Mouse (Mus musculus): ENCODE results near the gene Eda. TPM values are rescaled to one million over a fixed set of nuclear protein-coding genes. Genes with fewer than 3 reads are reported as not detected.
A peak's percentile ranks its signal among the peaks of the same experiment; 100 is the strongest.
"Not testable (repeated sequence)": the region's sequence is repeated elsewhere in the genome, so short reads cannot be mapped to it uniquely, and the experiment has no call there.

The Eda gene
- total RNA-seq, 4 experiments from 2014 or later, result 0.73 to 1.9 (median 1.5) TPM

GRCm38 (mm10) chrX:100409245-100409644 lies 433.8 kb downstream of the Eda start:
- DNase-seq (ENCODE audit: low spot score in 2 of 2), result no peak

- no peak for DNase-seq (ENCODE audit: low spot score in 2 of 2)
Measured at GRCm38 (mm10) chrX:100428693-100429092, 453.3 kb downstream of the Eda start, which contains the start of gene Otud6a. Otud6a (plus strand) TSS chrX:100429013.

GRCm38 (mm10) chrX:100432311-100432710 lies 456.9 kb downstream of the Eda start:
- DNase-seq (ENCODE audit: low spot score in 2 of 2), result no peak

GRCm38 (mm10) chrX:100442617-100443016 lies 467.2 kb downstream of the Eda start, which contains the start of gene Awat2:
Awat2 (minus strand) TSS chrX:100442717.
- not testable (repeated sequence) for DNase-seq (ENCODE audit: low spot score in 2 of 2)

- DNase-seq (ENCODE audit: low spot score in 2 of 2), result no peak
Measured at GRCm38 (mm10) chrX:100443532-100443931, 468.1 kb downstream of the Eda start.

Small RNA genes within 50 kb of the gene (microRNA-seq; reads per million reads assigned to microRNA genes)
- 1,535 reads per million, percentile 83 among the genes with 10 or more reads in this experiment for gene Mir676

Other genes with a start within 250 kb of the Eda start
- under 1 TPM in 3 of 4 experiments, not detected in 1; 0.05 to 0.19 (median 0.07) TPM for gene Tmem28, start 154.6 kb upstream of the Eda start, total RNA-seq (2022)

Data from gastrocnemius, adult 8-10 months (tissue).